Mouse (Mus musculus) lung, adult 2 months (tissue): ENCODE measurements at regions not wholly inside any gene's neighbourhood (a gene's known extent, or its start where the extent isn't known, plus 50 kb on each side); places are given as distances from the start of the nearest gene placed in this dataset.
A peak's percentile ranks its signal among the peaks of the same experiment; 100 is the strongest.

ENCODE experiments used
- DNase-seq: peaks from one replicate; pipeline ENCODE4 v3.0.0; 2022
- H3K4me1 ChIP-seq: fragments of 200-500 bp; 2 replicates; pipeline ENCODE4 v1.6.1; 2011; ENCODE audit warnings: low read length; ENCODE audit not compliant: control insufficient read depth, insufficient read depth
- H3K4me3 ChIP-seq: fragments of 200-500 bp; replicated peaks from 2 replicates; pipeline ENCODE3; 2011; ENCODE audit warnings: low read depth, mild to moderate bottlenecking, control low read depth, low read length; ENCODE audit errors: extremely low read depth
- CTCF ChIP-seq: fragments of 200-500 bp; IDR thresholded peaks from 2 replicates; pipeline ENCODE4 v1.5.1; 2011; ENCODE audit warnings: mild to moderate bottlenecking, low read length, control low read depth; ENCODE audit not compliant: insufficient read depth
- POLR2A ChIP-seq: fragments of 200-500 bp; IDR thresholded peaks from 2 replicates; pipeline ENCODE4 v1.6.1; 2011; ENCODE audit warnings: low read depth, mild to moderate bottlenecking, control low read depth, low read length, borderline replicate concordance; ENCODE audit errors: extremely low read depth
- WGBS: fragments of 180-500 bp; shearing (Covaris S2); methylation state at CpG from one replicate; pipeline ENCODE4 v1.1.7; 2018; 5-methylcytosine and 5-hydroxymethylcytosine counted together

DNA sequence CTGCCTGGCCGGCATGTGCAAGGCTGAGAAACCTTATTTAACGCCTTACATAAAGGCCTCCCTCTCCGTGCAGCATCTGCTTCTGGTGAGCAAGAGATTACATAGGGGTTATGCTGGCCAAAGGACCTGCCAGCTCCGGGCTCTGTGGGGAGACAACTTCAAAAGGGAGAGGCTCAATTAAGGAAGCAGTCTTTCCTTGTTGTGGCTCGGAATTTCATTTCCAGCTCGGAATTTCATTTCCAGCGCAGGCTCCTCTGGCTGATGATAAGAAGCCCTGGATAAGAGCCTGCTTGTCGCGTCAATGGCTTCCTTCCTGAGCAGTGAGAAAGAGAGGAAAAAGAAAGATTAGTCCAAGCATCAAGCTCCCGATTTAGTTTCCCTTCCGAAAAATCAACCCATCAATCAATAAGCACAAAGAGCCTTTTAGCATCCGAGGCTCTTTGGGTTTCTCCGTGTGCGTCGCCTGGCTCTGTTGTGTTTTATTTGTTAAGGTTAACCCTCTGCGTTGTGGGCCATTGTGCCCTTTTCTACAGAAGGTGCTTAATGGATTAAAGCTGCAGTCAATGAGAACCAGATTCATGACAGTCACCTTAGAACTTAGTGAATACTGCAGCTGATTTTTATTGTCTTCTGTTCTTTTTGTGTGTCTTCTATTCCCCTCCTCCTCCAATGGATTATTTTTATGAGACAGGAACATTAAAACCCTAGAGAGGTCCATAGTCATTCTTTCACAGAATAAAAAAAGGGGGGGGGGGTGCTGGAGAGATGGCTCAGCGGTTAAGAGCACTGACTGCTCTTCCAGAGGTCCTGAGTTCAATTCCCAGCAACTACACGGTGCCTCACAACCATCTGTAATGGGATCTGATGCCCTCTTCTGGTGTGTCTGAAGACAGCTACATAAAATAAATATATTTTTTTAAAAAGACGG is 218.3 kb downstream of the Myo1b start:
- 20% methylated on average over 19 of the region's 19 CpGs for WGBS
- TF ChIP-seq CTCF: no peak
- TF ChIP-seq POLR2A: no peak

DNA sequence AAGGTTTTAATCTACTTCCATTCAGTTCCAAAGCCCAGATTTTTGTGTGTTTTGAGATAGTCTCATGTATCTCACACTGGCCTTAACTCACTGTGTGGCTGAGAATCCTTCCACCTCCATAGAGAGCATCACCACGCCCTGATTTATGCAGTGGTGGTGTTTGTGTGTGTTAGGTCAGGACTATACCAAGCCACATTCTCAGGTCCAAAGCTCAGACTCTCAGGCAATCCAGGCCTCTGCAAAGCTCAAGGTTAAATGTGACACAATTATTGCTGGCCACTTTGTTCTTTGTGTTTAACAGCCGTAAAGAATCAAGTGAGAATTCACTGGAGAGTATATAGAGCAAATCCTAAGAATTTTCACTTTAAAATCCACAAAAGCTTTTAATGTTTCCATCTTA is 218.2 kb upstream of the Nabp1 start:
- 89% methylated on average over 2 of the region's 2 CpGs for WGBS
- no peak for DNase-seq
- Histone ChIP-seq H3K4me3 (no peak overlapping the region), H3K4me1 (peaks cover 5% of the 10 kb centered on the region; the same call in 1 of the 2 replicates)
- TF ChIP-seq POLR2A (no peak), CTCF (no peak)

More for the DNA sequence above, 218.3 kb downstream of the Myo1b start:
- Histone ChIP-seq H3K4me1 (peaks cover 5% of the 10 kb centered on the region; the same call in 1 of the 2 replicates), H3K4me3 (no peak overlapping the region)
- DNase-seq: peak; percentile 14

DNA sequence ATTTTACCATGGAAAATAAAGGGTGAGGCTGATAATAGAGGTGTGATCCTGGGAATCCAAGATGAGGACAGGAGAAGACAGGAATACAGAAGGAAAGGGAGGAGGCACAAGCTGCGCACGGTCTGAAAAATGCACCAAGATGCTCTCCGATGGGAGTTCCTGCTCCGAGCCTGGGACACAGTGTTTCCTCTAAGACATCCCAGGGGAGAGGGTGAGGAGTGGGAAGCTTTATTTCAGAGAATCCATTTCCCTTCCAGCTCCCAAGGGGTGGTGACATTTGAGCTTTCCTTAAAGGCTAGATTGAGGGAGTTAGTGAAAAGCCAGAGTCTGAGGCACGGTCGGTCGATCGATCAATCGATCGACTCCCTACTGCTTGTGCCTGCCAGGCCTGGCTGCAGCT is 212.7 kb upstream of the Nabp1 start:
- H3K4me1 ChIP-seq: no peaks in the 10 kb centered on the region
- TF ChIP-seq CTCF: no peak
- no peak overlapping the region for H3K4me3 ChIP-seq
- 94% methylated on average over 10 of the region's 10 CpGs for WGBS
- no peak for DNase-seq

DNA sequence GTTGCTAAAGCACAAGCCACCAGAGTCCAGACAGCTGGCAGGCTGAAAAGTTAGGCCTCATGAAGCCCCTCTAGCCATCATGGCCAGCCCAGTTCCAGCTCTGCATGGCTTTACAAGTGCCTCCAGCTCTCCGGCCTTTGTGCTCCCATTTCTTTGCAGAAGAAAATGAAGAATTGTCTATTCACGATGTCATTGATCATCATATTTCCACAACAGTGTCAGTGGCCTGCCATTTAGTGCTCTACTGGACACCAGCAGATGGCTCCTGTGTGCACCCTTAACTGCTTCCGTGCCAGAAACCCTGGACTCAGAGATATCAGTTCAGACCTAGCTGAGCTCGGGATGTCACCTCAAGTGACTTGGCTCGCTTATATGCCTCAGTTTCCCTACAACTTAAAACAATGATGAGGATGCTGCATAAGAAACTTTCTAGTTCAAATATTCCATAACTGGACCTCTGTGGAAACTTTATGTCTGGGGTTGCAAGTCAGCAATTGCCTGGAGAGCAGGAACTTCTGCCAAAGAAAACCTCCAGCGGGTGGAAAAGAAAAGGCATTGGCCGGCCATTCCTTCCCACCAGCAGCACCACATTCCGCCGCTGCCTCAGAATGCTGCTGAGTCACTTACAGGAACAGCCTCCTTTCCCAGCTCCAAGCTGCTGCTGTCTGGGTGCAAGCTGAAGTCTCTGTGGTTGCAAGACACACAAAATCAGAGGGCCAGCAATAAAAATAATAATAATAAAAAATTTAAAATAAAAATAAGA is 211.4 kb upstream of the Nabp1 start:
- H3K4me1 ChIP-seq: no peaks in the 10 kb centered on the region
- WGBS: 57% methylated on average over 9 of the region's 9 CpGs
- no peak for DNase-seq
- TF ChIP-seq POLR2A (no peak), CTCF (0 out of 2 replicates have a peak, but pooled peaks have one; percentile 16)
- H3K4me3 ChIP-seq: no peak overlapping the region

DNA sequence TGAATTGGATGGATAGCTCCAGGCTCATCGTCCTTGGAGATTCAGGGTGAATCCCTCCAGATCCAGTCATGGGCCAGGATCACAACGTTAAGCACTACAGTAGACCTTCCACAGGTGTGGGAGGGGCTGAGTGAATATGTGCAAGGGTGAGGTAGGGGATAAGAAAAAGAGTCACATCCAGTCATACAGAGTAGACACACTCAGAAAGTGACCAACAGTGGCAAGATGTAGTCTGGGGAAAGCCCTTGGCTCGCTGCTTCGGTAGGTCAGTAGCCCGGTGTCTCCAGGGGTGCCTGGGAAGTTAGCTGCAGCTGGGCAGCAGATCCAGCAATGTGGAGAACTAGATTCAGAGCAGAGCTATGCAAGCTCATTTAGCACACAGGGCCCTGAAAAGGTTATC is 210.7 kb upstream of the Nabp1 start:
- TF ChIP-seq POLR2A (no peak), CTCF (no peak)
- Histone ChIP-seq H3K4me1 (no peaks in the 10 kb centered on the region), H3K4me3 (no peak overlapping the region)
- WGBS: 83% methylated on average over 5 of the region's 5 CpGs
- no peak for DNase-seq

DNA sequence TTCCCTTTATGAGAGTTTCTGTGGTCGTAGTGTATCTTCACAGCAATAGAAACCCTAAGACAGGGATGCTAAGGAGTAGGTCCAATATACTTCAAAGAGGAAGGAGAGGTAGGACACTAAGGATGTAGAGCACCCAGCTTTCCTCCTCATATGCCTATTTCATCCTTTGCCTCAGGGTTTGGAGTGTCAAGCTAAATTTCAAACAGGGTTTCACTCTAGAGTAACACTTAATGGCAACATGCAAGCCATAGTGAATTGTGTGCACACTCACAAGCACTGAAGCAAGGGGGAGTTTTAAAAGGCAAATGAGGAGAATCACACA is 210.0 kb upstream of the Nabp1 start:
- 60% methylated on average over 1 of the region's 1 CpGs for WGBS
- Histone ChIP-seq H3K4me3 (no peak overlapping the region), H3K4me1 (no peaks in the 10 kb centered on the region)
- TF ChIP-seq CTCF (no peak), POLR2A (no peak)
- no peak for DNase-seq

DNA sequence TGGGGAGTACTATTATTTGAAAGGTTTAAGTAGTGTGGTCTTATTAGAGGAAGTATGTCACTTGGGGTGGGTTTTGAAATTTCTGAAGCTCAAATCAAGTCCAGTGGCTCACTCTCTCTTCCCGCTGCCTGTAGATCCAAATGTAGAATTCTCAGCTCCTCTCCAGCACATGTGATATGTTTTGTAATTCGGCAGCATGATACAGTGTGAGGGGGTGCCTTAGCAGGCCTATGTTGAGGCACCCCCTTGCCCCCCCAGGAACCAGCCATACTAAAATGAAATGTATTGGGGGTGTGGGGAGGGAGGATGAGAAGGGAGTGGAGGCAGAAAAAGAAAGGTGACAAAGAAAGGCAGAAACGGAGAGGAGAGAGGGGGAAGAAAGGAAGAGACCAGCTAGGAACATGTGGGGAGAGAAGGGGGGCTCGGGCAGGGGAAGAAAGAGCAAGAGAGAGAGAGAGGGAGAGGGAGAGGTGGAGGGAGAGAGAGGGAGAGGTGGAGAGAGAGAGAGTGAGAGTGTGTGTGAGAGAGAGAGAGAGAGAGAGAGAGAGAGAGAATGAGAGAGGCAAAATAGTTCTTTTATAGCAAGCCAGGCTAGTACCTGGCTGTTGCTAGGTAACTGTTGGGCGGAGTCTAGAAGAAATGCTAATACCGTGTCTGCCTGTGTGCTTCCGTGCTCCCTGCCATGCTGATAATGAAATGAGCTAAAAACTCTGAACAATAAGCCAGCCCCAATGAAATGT is 209.4 kb upstream of the Nabp1 start:
- no peaks in the 10 kb centered on the region for H3K4me1 ChIP-seq
- H3K4me3 ChIP-seq: no peak overlapping the region
- WGBS: 50% methylated on average over 7 of the region's 7 CpGs
- DNase-seq: no peak
- TF ChIP-seq CTCF: no peak
- TF ChIP-seq POLR2A: no peak

DNA sequence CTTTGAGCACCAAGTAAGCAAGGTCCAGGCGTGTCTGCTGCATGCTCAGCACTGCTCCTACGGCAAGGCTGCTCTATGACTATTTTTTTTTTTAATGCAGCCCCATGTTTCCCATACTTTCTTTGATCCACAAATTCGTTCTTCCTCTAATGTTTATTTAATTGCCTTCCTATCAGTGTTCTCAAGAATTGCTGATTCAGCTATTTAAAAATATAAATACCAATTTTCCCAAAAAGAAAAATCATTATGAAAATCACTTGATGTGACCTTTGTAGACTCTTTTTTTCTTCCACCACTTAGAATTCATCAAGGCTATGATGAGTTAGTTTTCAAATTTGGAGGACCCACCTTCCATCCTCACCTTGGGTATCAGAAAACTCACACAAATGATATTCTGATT is 208.5 kb upstream of the Nabp1 start:
- no peak for DNase-seq
- TF ChIP-seq POLR2A (no peak), CTCF (no peak)
- WGBS: 66% methylated on average over 3 of the region's 3 CpGs
- H3K4me3 ChIP-seq: no peak overlapping the region
- H3K4me1 ChIP-seq: no peaks in the 10 kb centered on the region

DNA sequence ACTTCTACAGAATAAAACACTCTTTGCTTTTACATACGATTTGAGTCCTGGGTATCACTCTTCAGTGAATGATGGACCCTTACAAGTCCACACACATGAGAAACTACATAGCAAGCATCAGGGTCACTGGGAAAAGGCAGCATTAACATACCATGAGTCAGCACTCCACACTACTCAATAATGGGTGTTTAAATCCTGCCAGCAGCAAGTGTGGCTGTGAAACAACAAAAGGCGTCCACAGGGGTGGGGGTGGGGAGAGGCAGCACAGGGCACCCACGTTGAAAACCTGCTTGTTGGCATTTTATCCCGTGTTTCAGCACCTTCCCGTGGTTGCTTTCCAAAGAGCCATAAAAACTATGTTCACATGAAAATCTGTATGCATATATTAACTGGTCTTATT is 204.0 kb upstream of the Nabp1 start:
- peaks cover 2% of the 10 kb centered on the region; the same call in 1 of the 2 replicates for H3K4me1 ChIP-seq
- H3K4me3 ChIP-seq: no peak overlapping the region
- TF ChIP-seq POLR2A (no peak), CTCF (no peak)
- 79% methylated on average over 5 of the region's 5 CpGs for WGBS
- DNase-seq: no peak

DNA sequence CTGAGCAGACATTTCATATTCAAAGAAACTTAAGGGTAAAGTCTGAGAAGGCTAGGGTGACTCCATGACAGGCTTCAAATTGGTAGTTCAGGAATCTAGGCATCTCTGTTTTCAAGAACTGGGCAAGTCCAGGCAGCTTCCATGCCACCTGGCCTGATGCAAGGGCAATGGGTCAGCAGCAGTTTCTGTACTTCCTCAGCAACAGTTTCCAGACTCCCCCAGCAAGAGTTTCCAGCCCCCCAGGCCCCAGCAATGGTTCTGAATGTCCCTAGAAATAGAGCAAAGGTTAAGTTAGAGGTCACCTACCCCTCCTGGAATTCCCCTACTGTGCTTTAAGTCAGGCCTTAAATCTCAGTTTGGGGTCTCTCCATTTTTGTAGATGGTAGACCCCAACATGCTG is 203.6 kb upstream of the Nabp1 start:
- TF ChIP-seq CTCF (no peak), POLR2A (no peak)
- Histone ChIP-seq H3K4me1 (peaks cover 2% of the 10 kb centered on the region; the same call in 1 of the 2 replicates), H3K4me3 (no peak overlapping the region)
- no peak for DNase-seq
